Mouse (Mus musculus) megakaryocyte, embryonic 14.5 days (primary cell): ENCODE measurements at regions not wholly inside any gene's neighbourhood (a gene's known extent, or its start where the extent isn't known, plus 50 kb on each side); places are given as distances from the start of the nearest gene placed in this dataset.
"Not testable (repeated sequence)": the region's sequence is repeated elsewhere in the genome, so short reads cannot be mapped to it uniquely, and the experiment has no call there.

Source experiments
- H3K27me3 ChIP-seq: replicated peaks from 2 replicates; pipeline ENCODE3; 2012; ENCODE audit warnings: inconsistent platforms
- H3K36me3 ChIP-seq: replicated peaks from 2 replicates; pipeline ENCODE3; 2012; ENCODE audit warnings: low read length, inconsistent platforms, mixed read lengths
- H3K4me1 ChIP-seq: 2 replicates; pipeline ENCODE4 v1.6.1; 2012; ENCODE audit warnings: inconsistent platforms
- H3K4me3 ChIP-seq: replicated peaks from 2 replicates; pipeline ENCODE3; 2012; ENCODE audit warnings: moderate library complexity, mild to moderate bottlenecking, inconsistent platforms
- H3K9me3 ChIP-seq: 2 replicates; pipeline ENCODE4 v1.6.1; 2012; ENCODE audit warnings: inconsistent platforms
- FLI1 ChIP-seq: IDR thresholded peaks from 2 replicates; pipeline ENCODE4 v1.6.1; 2012; ENCODE audit warnings: low read length, inconsistent platforms, mixed read lengths
- GATA1 ChIP-seq: IDR thresholded peaks from 3 replicates; pipeline ENCODE4 v1.6.1; 2012; ENCODE audit warnings: mixed read lengths, low read length, inconsistent platforms, borderline replicate concordance

DNA sequence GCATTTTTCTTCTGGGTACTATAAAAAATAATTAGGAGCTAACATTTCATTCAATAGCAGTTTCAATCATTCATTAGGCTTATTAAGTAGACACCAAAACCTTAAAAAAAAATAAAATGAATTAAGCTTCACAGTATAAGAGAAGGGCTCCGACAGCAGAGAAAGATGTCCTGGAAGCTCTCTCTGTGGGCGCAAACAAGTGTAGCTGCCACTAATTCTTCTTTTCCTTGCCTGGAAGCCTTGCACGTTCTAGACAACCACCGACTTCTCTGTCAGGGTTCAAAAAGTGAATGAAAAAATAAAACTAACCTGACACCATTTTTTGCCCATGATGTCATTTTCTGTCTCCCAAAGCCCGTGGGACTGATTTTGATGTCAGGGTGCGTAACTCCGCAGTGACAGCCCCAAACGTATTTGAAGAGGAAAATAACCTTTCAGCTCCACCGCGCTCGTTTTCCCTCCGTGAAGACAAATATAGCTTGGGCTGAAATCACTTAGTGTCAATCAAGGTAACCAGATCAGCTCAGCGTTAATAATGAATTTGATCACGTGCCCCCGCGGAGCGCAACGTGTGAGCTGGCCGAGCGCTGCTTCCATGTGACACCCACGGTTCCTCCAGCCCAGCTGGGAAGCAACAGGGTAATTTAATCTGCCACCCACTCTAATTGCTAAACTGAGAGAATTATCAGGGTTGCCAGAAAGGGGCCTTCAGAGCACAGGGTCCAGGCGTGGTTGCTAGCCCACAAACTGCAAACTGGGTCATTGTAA, 169.8 kb upstream of the Six2 start:
- Histone ChIP-seq H3K9me3 (no peaks in the 10 kb centered on the region), H3K4me1 (no peaks in the 10 kb centered on the region), H3K27me3 (no peaks in the 10 kb centered on the region), H3K36me3 (no peaks in the 10 kb centered on the region), H3K4me3 (no peak overlapping the region)
- TF ChIP-seq GATA1 (no peak), FLI1 (no peak)

DNA sequence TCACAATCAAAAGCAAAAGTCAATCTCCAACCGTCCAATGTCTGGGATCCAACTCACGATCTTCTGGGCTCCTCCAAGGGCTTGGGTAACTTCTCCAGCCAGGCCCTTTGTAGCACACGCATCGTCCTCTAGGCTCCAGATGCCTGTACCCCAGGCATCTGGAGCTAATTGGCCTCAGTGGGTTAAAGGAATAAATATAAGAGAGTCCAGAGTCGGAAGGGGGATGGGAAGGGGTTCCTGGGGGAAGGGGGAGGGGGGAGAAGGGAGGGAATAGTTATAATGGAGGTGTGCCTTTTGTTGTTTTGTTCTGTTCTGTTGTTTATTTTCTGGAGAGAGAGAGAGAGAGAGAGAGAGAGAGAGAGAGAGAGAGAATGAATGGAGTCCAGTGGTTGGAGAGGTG, 168.8 kb upstream of the Six2 start:
- H3K4me1 ChIP-seq, H3K36me3 ChIP-seq, H3K9me3 ChIP-seq, H3K4me3 ChIP-seq, H3K27me3 ChIP-seq: not testable (repeated sequence)

GRCm38 (mm10) chr17:85853156-85853555, 165.1 kb upstream of the Six2 start:
- Histone ChIP-seq H3K4me3 (no peak overlapping the region), H3K9me3 (peaks cover 5% of the 10 kb centered on the region; the same call in 1 of the 2 replicates)
- TF ChIP-seq GATA1 (no peak), FLI1 (no peak)

DNA sequence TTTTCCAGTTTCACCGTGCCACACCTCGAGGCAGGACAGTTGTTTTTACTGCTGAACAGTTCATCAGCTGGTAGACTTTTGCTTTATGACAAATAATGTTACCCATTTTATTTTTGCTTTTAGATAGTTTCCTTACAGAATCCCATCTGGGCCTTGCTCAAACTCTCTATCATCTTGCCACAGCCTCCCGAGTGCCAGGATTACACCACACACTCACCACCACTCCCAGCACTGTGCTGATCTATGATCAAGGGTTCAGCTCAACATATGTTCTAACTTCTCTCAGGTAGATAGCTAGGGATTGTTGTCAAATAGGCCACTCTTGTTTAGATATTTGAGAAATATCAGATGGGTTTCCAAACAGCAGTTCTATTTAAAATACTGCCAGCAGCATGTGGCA, 160.5 kb upstream of the Six2 start:
- H3K9me3 ChIP-seq, result peaks cover 5% of the 10 kb centered on the region; the same call in 1 of the 2 replicates
- TF ChIP-seq FLI1 (no peak), GATA1 (no peak)

More at GRCm38 (mm10) chr17:85853156-85853555, 165.1 kb upstream of the Six2 start:
- peaks cover 2% of the 10 kb centered on the region for H3K27me3 ChIP-seq
- H3K4me1 ChIP-seq, result no peaks in the 10 kb centered on the region
- no peaks in the 10 kb centered on the region for H3K36me3 ChIP-seq

DNA sequence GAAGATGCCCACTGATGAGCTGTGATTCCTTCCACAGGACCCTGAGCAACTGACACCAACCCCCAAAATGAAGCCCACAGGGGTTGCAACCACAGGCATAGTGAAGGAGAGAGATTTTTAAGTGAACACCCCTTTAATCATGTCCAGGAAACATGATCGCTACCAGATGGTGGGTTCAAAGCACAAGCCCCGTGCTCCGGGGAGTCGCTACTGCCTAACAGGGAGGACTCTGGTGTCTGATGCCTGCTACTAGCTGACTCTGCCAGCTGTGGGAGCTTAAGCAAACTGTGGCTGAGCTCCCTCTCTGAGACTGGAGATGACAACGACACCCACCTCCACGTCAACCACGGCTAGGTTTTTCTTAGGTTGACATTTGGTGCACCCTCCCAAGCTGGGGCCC, 159.7 kb upstream of the Six2 start:
- H3K9me3 ChIP-seq, result peaks cover 5% of the 10 kb centered on the region; the same call in 1 of the 2 replicates
- H3K4me3 ChIP-seq, result no peak overlapping the region
- H3K36me3 ChIP-seq, result no peaks in the 10 kb centered on the region
- H3K27me3 ChIP-seq, result peaks cover 2% of the 10 kb centered on the region
- H3K4me1 ChIP-seq, result no peaks in the 10 kb centered on the region
- TF ChIP-seq FLI1 (no peak), GATA1 (no peak)

More for the DNA sequence above, 160.5 kb upstream of the Six2 start:
- H3K27me3 ChIP-seq, result peaks cover 2% of the 10 kb centered on the region
- H3K4me1 ChIP-seq, result no peaks in the 10 kb centered on the region
- H3K36me3 ChIP-seq, result no peaks in the 10 kb centered on the region
- H3K4me3 ChIP-seq, result no peak overlapping the region

DNA sequence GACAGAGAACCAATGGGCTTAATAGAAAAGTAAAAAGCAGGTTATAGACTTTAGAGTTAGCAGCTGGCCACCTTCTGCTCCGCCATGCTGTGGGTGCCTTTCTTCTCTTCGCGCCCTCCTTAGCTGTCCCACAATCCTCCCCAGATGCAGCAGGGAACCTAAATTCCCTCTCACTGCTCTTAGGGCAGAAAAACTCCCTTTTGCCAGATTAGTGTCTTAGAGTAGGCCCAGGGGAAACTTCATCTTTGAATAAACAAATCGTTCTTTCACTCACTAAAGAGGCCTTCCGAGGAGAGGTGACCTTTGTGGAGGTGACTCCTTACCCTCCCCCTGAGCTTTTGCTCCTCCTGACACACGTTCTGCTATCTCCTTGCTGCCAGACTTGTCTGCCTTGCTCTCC, 157.0 kb upstream of the Six2 start:
- Histone ChIP-seq H3K27me3 (no peaks in the 10 kb centered on the region), H3K4me3 (no peak overlapping the region), H3K4me1 (no peaks in the 10 kb centered on the region), H3K9me3 (no peaks in the 10 kb centered on the region), H3K36me3 (no peaks in the 10 kb centered on the region)
- TF ChIP-seq GATA1, result no peak
- no peak for TF ChIP-seq FLI1

DNA sequence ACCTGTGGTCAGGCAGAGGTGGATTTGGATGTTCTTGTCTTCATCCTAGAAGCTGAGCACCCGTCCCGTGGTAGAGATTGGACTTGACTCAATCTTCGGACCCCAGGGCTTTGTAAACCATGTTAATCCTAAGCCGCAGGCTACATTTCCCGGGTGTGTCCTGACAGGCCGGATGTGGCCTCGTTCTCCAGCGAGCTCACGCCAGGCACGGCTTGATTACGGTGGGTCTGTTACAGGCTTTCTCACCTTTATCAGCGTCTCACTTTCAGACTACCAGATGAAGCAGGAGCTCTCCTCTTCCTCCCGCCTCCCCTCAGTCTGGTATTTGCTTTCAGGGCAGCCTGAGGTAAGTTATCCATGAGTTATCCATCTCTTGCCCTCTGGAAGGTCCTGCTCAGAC, 156.4 kb upstream of the Six2 start:
- TF ChIP-seq GATA1, result no peak
- no peak for TF ChIP-seq FLI1
- no peaks in the 10 kb centered on the region for H3K27me3 ChIP-seq
- H3K36me3 ChIP-seq, result no peaks in the 10 kb centered on the region
- H3K4me3 ChIP-seq, result no peak overlapping the region
- no peaks in the 10 kb centered on the region for H3K9me3 ChIP-seq
- no peaks in the 10 kb centered on the region for H3K4me1 ChIP-seq

GRCm38 (mm10) chr17:85823036-85823435, 135.0 kb upstream of the Six2 start:
- Histone ChIP-seq H3K9me3 (peaks cover 18% of the 10 kb centered on the region; the same call in 1 of the 2 replicates), H3K27me3 (peaks cover 4% of the 10 kb centered on the region), H3K36me3 (no peaks in the 10 kb centered on the region), H3K4me3 (peak overlapping the region; percentile 12), H3K4me1 (no peaks in the 10 kb centered on the region)
- no peak for TF ChIP-seq FLI1
- TF ChIP-seq GATA1, result no peak

DNA sequence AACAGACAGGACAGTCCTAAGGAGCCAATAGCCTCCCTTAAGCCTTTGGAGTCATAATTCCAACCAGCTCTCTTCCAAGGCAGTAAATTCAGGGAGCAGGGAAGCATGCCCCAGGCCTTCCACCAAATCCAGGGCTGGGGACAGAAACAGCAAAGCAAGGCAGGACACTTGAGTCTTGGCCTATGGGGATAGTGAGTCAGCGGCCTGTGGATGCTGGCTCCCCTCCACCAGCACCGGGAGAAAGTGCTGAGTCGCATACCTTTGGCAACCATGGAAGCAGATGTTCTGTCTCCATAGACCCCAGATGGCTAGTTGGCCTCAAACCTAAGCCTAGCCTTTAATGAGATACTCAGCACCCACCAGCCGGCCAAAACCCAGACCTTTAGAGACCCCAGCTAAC, 133.8 kb upstream of the Six2 start:
- TF ChIP-seq GATA1 (no peak), FLI1 (no peak)
- no peak overlapping the region for H3K4me3 ChIP-seq

GRCm38 (mm10) chr17:85818098-85818855, 130.2 kb upstream of the Six2 start:
- peaks cover 5% of the 10 kb centered on the region for H3K27me3 ChIP-seq
- TF ChIP-seq FLI1 (no peak), GATA1 (no peak)
- no peaks in the 10 kb centered on the region for H3K36me3 ChIP-seq
- H3K4me1 ChIP-seq, result no peaks in the 10 kb centered on the region
- H3K9me3 ChIP-seq, result peaks cover 32% of the 10 kb centered on the region; the same call in 1 of the 2 replicates
- H3K4me3 ChIP-seq, result no peak overlapping the region

More for the DNA sequence above, 133.8 kb upstream of the Six2 start:
- Histone ChIP-seq H3K4me1 (no peaks in the 10 kb centered on the region), H3K36me3 (no peaks in the 10 kb centered on the region), H3K27me3 (peaks cover 4% of the 10 kb centered on the region), H3K9me3 (peaks cover 22% of the 10 kb centered on the region; the same call in 1 of the 2 replicates)
